Mouse (Mus musculus): ENCODE data around the gene Slc33a1.
A peak's percentile ranks its signal among the peaks of the same experiment; 100 is the strongest.

GRCm38 (mm10) chr3:63928878-63929859 is 35.4 kb downstream of the Slc33a1 start, which contains the start of gene E130311K13Rik:
- TF ChIP-seq CTCF (IDR thresholded peaks at IDR 0.05; ENCODE audit: extremely low read depth, insufficient read depth, insufficient read length, insufficient replicate concordance), result peak; percentile 91
- TF ChIP-seq POLR2A (IDR thresholded peaks at IDR 0.05; ENCODE audit: low read depth, low read length), result peak; percentile 29

Data from spleen, adult 2 months (tissue).